Mouse (Mus musculus): ENCODE measurements at regions not wholly inside any gene's neighbourhood (a gene's known extent, or its start where the extent isn't known, plus 50 kb on each side); places are given as distances from the start of the nearest gene placed in this dataset.

DNA sequence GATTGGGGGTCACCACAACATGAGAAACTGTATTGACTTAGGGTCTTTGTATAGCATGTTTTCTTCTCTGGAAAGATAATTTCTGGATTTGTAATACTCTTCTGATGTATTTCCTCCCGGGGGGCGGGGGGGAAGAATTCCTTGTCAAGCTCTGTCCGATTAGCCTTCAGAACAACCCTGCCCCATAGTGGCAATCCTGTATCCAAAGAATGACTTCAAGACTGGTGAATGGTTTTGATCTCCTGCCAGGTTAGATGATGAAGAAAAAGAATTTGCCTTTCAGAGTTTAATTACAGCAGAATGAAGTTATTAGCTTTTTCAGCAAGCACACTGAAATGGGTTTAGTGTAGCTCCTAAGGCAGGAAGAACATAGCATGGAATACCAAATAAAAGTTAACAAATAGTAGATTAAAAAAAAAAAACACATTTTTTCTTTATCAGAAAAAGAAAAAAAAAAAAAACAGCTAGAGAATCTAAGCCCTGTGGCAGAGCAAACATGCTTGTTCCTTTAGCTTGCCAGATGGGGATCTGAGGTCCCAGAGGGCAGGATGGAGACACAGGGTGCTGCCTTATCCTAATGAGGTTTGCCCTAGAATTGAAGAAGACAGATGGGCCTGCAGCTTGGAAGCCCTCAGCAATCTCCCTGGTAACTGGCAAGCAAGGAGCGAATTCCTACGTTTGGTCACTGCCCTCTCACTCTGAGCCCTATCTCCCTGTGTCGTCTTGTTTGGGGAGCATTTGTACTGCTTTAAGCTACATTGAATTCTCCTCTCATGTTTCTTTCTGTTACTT is 280.9 kb upstream of the Gm9972 start:
- H3K27ac ChIP-seq, result no peak overlapping the region
- intact Hi-C loops (cut with DNase I), result no loop called here
- no peak overlapping the region for H3K4me3 ChIP-seq
- no peak for TF ChIP-seq CTCF (IDR thresholded peaks at IDR 0.05)
- no peak for DNase-seq (ENCODE audit: extremely low spot score in 1 of 2, low spot score in 2 of 2)

DNA sequence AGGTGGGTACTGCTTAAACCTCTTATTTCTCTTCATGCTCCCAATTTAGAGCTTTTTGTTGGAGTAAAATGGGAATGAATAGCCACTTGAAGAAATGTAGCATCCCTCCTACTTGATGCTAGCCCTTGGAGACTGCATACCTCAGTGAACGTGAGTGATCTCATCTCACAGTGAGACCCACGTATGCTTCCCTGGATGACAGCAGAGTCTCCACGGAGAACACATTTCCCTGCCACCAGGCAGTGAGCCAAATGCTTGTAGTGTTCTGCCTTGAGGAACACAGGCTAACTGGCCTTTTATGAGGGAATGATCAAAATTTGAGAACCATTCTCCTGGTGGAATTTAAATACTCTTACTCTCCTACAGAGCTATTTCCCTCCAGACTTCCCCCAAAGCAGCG is 280.1 kb upstream of the Gm9972 start:
- no peak for DNase-seq (ENCODE audit: extremely low spot score in 1 of 2, low spot score in 2 of 2)
- TF ChIP-seq CTCF (IDR thresholded peaks at IDR 0.05), result no peak

DNA sequence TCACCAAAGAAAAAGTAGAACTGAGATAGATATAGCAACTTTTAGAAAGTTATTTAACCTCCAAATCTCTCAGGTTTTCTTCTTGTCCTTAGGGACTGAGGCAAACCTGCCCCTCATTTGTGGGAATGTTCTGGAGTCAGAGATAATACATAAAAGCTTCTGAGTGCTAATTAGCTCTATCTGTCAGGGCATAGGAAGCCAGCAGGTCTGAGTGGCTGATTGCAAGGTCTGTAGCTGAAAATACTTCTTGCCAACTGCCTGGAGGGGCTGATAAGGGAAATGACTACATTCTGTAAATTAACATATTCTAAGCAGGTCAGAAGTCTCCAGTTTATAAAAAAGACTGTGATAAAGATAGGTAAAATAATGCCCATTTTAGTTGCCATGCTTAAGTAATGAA is 270.3 kb upstream of the Gm9972 start:
- no peak for TF ChIP-seq CTCF (IDR thresholded peaks at IDR 0.05)
- H3K27ac ChIP-seq, result no peak overlapping the region
- H3K4me3 ChIP-seq, result no peak overlapping the region
- intact Hi-C loops (cut with DNase I), result no loop called here
- DNase-seq (ENCODE audit: extremely low spot score in 1 of 2, low spot score in 2 of 2), result no peak

More for the DNA sequence above, 280.1 kb upstream of the Gm9972 start:
- no peak overlapping the region for H3K27ac ChIP-seq
- intact Hi-C loops (cut with DNase I), result no loop called here
- no peak overlapping the region for H3K4me3 ChIP-seq

DNA sequence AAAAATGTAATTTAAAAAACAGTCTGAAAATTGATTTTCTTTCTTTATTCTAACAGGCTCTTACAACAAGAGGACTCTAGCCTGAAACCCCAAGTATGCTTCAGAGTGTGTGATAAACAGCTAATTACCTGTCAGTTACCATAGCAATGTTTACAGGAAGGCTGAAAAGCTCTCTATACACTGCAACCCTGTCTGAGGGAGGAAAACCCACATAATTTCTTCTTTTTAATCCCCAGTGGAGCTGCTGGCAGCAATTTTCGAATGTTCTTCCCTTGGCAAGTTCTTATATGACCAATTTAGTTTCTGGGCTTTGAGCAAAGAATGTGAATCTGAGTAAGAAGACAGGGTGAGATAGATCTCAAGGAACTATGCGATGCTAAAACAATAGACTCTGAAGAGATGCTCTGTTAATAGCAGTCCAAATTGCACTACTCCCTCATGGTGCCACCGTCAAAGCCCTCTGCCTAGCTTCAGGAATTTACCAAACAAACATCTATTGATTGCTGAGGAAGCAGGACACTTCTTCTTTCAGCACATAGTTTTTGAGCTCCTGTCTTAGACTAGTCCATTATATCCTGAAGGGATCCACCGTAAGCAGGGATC is 260.4 kb upstream of the Gm9972 start:
- H3K27ac ChIP-seq, result peak overlapping the region; percentile 47; the same call in 1 of the 2 replicates
- intact Hi-C loops (cut with DNase I), result no loop called here
- DNase-seq (ENCODE audit: extremely low spot score in 1 of 2, low spot score in 2 of 2), result no peak
- no peak overlapping the region for H3K4me3 ChIP-seq
- TF ChIP-seq CTCF (IDR thresholded peaks at IDR 0.05), result no peak

DNA sequence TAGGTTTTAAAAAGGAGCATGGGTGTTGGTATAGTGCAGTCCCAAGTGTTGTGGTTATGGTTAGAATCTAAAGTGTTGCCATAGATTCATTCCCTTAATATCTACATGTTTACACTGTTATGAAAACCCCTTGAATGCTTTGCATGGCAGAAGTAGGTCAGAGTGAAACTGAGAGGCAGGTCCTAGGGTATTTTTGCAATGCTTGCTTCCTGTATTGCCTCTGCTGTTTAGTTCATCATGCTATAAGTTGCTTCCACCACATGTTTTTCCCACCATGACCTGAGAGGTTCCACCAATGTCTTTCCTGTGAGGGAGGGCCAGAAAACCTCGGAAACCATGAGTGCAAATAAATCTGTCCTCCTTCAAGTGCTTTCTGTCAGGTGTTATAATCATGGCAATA is 224.1 kb upstream of the Gm9972 start:
- DNase-seq (ENCODE audit: extremely low spot score in 1 of 2, low spot score in 2 of 2), result no peak
- Histone ChIP-seq H3K4me3 (no peak overlapping the region), H3K27ac (no peak overlapping the region)
- no peak for TF ChIP-seq CTCF (IDR thresholded peaks at IDR 0.05)
- intact Hi-C loops (cut with DNase I), result loop anchor here (5.0 kb wide), 1 partner anchor 526 kb away; no protein-coding TSS in a partner anchor

DNA sequence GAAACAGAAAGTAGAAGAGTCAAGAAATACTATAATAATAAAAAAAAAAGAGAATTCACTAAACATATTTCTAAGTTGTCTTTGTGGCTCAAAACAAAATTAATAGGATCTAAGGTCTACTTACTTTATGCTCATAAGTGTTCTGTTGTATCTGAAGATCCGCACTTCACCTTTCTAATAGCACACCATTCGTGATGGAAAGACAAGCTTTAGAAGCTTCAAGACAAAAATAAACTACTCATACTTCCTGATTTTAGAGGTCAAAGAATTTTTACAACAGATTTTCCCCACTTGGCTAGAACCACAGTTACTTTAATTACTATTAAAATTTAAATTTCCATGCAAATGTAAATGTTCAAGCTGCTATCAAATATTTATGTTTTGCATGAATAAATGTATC is 219.8 kb upstream of the Gm9972 start:
- H3K4me3 ChIP-seq, result no peak overlapping the region
- H3K27ac ChIP-seq, result no peak overlapping the region
- TF ChIP-seq CTCF (IDR thresholded peaks at IDR 0.05), result no peak
- intact Hi-C loops (cut with DNase I), result no loop called here
- no peak for DNase-seq (ENCODE audit: extremely low spot score in 1 of 2, low spot score in 2 of 2)

DNA sequence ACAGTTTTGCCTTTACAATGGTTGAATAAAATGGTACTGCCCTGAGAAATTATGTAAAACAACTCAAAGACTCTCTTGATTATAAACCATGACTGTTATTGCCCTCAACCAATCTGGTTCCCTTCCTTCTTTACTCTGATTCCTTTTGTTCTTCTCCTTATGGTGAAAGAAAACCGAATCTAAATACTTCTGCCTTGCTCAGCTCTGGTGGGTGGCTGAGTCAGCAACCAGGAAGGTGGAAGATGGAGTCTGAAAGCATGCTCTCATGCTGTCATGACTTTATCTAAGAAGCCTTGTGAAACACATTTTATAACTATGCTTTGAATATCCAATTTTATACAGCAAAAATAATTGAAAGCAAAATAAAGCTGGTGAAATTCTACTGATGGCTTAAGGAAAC is 212.7 kb upstream of the Gm9972 start:
- TF ChIP-seq CTCF (IDR thresholded peaks at IDR 0.05), result no peak
- no peak overlapping the region for H3K27ac ChIP-seq
- H3K4me3 ChIP-seq, result no peak overlapping the region
- intact Hi-C loops (cut with DNase I), result no loop called here
- DNase-seq (ENCODE audit: extremely low spot score in 1 of 2, low spot score in 2 of 2), result peak in 1 of 2 experiments; percentile 12

DNA sequence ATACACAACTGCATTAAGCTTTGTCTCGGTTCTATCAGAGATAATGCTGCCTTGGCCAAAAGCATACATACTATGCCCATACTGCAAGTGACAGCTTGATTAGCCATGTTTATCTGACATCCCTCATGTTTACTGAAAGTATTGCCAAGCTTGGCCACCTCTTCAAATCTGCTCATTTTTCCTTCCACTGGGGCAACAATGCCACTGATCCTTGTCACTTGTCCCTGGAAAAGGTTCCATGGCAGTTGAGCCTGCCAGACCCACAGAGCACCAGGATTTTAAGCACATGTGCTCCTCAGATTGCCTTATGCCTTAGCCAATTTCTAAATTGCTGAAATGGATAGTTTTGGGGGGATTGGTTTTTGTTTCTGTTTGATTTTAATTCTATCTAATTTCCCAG is 189.8 kb upstream of the Gm9972 start:
- intact Hi-C loops (cut with DNase I), result no loop called here
- TF ChIP-seq CTCF (IDR thresholded peaks at IDR 0.05), result no peak
- no peak for DNase-seq (ENCODE audit: extremely low spot score in 1 of 2, low spot score in 2 of 2)
- H3K4me3 ChIP-seq, result no peak overlapping the region
- H3K27ac ChIP-seq, result no peak overlapping the region

DNA sequence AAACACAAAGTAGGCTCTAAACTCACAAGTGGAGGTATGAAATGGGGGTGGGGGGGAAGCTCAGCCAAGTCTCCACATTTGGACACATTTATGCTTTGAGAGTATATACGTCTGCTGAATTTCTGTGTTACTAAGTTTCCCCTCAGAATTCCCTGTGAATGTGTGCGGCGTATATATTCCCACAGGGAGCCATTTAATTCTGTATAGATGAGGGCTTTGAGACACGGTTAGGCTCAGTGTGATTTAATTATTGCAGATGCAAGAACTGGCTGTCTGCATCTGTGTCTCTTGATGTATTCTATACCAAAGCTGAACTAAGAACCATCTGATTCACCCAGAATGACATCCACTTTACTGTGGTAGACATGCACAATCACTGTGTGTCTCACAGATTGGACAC is 181.1 kb upstream of the Gm9972 start:
- Histone ChIP-seq H3K4me3 (no peak overlapping the region), H3K27ac (no peak overlapping the region)
- TF ChIP-seq CTCF (IDR thresholded peaks at IDR 0.05), result no peak
- DNase-seq (ENCODE audit: extremely low spot score in 1 of 2, low spot score in 2 of 2), result no peak
- intact Hi-C loops (cut with DNase I), result no loop called here

DNA sequence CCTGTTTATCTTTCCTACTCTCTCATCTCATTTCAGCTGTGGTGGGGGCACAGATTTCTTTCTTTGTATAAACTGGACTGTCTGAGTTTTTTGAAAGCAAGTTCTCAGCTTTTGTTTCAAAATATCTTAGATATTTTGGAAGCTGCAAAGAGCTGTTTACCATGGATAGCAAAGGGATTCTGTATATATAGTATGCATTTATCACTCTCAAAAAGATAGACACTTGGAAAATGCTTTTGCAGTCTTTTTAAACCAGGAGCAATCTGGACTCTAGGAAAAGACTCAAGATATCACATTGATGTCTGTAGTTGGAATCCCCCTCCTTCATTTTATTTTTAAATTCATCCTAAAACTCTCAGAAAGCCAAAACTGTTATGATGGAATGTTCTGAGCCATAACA is 177.9 kb upstream of the Gm9972 start:
- no peak overlapping the region for H3K4me3 ChIP-seq
- H3K27ac ChIP-seq, result no peak overlapping the region
- no peak for TF ChIP-seq CTCF (IDR thresholded peaks at IDR 0.05)
- no peak for DNase-seq (ENCODE audit: extremely low spot score in 1 of 2, low spot score in 2 of 2)
- intact Hi-C loops (cut with DNase I), result no loop called here

DNA sequence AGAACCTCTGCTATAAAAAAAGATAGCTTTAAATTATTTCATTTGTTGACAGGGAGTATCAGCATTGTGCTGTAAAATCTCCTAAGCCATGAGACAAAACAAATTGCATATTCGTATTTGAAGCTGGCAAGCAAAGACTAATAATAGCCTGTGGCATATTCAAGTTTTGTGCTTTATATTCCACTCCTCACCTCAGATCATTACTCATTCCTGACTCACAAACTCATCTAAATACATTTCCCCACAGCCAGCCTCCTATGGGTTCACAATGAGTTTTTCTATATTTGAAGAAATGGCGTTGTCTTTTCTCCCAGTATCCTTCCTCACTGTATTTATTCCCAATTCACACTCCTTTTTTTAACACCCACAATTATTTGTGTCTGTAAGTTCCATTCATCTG is 161.5 kb upstream of the Gm9972 start:
- intact Hi-C loops (cut with DNase I), result no loop called here
- no peak overlapping the region for H3K27ac ChIP-seq
- no peak for TF ChIP-seq CTCF (IDR thresholded peaks at IDR 0.05)
- no peak overlapping the region for H3K4me3 ChIP-seq
- DNase-seq (ENCODE audit: extremely low spot score in 1 of 2, low spot score in 2 of 2), result no peak

DNA sequence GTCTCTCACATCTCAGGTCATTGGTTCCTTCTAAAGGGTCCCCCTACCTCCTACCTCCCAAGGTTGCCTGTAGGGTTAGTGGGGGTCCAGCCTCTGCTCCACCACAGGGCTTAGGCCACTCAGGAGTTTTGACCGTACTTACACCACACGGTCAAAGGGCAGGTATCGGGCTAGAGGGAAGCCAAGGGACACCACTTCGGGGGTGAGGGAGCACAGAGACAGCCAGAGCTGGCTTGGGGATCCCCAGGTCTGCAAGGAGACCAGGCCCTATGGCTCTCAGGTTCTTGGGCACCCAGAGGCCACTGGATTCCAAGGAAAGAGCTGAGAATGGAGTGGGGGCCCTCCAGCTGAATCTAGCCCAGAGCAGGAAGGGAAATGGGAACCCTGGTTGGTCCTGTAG is 135.5 kb upstream of the Gm9972 start:
- TF ChIP-seq CTCF (IDR thresholded peaks at IDR 0.05), result no peak
- Histone ChIP-seq H3K4me3 (no peak overlapping the region), H3K27ac (no peak overlapping the region)
- DNase-seq (ENCODE audit: extremely low spot score in 1 of 2, low spot score in 2 of 2), result no peak
- intact Hi-C loops (cut with DNase I), result no loop called here
